Mouse (Mus musculus) 416B (cell line): Measurements from ENCODE around the gene Dennd2a.

ENCODE experiments used
- DNase-seq: peaks from one replicate; pipeline ENCODE4 v3.0.0; 2011; ENCODE audit warnings: low read depth

Dennd2a gene

GRCm38 (mm10) chr6:39557723-39558261 is at the start of gene Dennd2a:
Gene Dennd2a (minus strand): TSS chr6:39557867.
- no peak for DNase-seq

GRCm38 (mm10) chr6:39607365-39607764 is 49.7 kb upstream of the Dennd2a start:
- DNase-seq, result no peak

GRCm38 (mm10) chr6:39606862-39607261 is 49.2 kb upstream of the Dennd2a start:
- peak; percentile 16 for DNase-seq

- DNase-seq, result no peak
These were observed 48.4 kb upstream of the Dennd2a start for GRCm38 (mm10) chr6:39606056-39606455.

- no peak for DNase-seq
These were observed 46.9 kb upstream of the Dennd2a start for GRCm38 (mm10) chr6:39604565-39604964.

- DNase-seq, result no peak
These were observed 44.2 kb upstream of the Dennd2a start for GRCm38 (mm10) chr6:39601828-39602227.

GRCm38 (mm10) chr6:39600851-39601250 is 43.2 kb upstream of the Dennd2a start:
- no peak for DNase-seq

- DNase-seq, result peak; percentile 96
These were observed 34.9 kb upstream of the Dennd2a start, which contains the start of gene Ndufb2 for GRCm38 (mm10) chr6:39592401-39593214. Gene Ndufb2 (plus strand): TSS chr6:39592574.

- DNase-seq, result peak; percentile 12
These were observed 33.8 kb upstream of the Dennd2a start for GRCm38 (mm10) chr6:39591481-39591880.

- no peak for DNase-seq
These were observed 27.9 kb upstream of the Dennd2a start, which contains the start of gene Gm42420 for GRCm38 (mm10) chr6:39585517-39585916. Gene Gm42420 (plus strand): TSS chr6:39585753.

GRCm38 (mm10) chr6:39581087-39581784 is 23.6 kb upstream of the Dennd2a start:
- DNase-seq, result no peak

GRCm38 (mm10) chr6:39580558-39580957 is 22.9 kb upstream of the Dennd2a start:
- no peak for DNase-seq

GRCm38 (mm10) chr6:39579552-39579951 is 21.9 kb upstream of the Dennd2a start:
- DNase-seq, result no peak

GRCm38 (mm10) chr6:39574951-39575350 is 17.3 kb upstream of the Dennd2a start:
- DNase-seq, result peak; percentile 70

GRCm38 (mm10) chr6:39574555-39574869 is 16.8 kb upstream of the Dennd2a start:
- no peak for DNase-seq

GRCm38 (mm10) chr6:39573791-39574554 is 16.3 kb upstream of the Dennd2a start, which contains the start of gene Adck2:
Gene Adck2 (plus strand): TSS chr6:39573873.
- DNase-seq, result peak; percentile 90

GRCm38 (mm10) chr6:39570426-39570825 is 12.8 kb upstream of the Dennd2a start:
- DNase-seq, result no peak

GRCm38 (mm10) chr6:39567528-39567927 is 9.9 kb upstream of the Dennd2a start:
- peak; percentile 72 for DNase-seq

GRCm38 (mm10) chr6:39562166-39563015 is 4.7 kb upstream of the Dennd2a start:
- DNase-seq, result peak; percentile 85

- no peak for DNase-seq
These were observed 1.7 kb upstream of the Dennd2a start for GRCm38 (mm10) chr6:39559276-39559939.
